Mouse (Mus musculus) megakaryocyte-erythroid progenitor cell, adult 5 weeks (primary cell): Measurements from ENCODE around the gene Chpf. TPM values are rescaled to one million over a fixed set of nuclear protein-coding genes. Genes with fewer than 3 reads are reported as not detected.

Experiments used
- polyA plus RNA-seq: library from polyadenylated mRNA; stranded (reverse); fragments of >175 nt; gene quantifications from 2 replicates; pipeline ENCODE4 v1.2.3, GENCODE M21; 2012

Gene Chpf
- 11.5 and 12.8 TPM in 2 replicates for polyA plus RNA-seq

DNA sequence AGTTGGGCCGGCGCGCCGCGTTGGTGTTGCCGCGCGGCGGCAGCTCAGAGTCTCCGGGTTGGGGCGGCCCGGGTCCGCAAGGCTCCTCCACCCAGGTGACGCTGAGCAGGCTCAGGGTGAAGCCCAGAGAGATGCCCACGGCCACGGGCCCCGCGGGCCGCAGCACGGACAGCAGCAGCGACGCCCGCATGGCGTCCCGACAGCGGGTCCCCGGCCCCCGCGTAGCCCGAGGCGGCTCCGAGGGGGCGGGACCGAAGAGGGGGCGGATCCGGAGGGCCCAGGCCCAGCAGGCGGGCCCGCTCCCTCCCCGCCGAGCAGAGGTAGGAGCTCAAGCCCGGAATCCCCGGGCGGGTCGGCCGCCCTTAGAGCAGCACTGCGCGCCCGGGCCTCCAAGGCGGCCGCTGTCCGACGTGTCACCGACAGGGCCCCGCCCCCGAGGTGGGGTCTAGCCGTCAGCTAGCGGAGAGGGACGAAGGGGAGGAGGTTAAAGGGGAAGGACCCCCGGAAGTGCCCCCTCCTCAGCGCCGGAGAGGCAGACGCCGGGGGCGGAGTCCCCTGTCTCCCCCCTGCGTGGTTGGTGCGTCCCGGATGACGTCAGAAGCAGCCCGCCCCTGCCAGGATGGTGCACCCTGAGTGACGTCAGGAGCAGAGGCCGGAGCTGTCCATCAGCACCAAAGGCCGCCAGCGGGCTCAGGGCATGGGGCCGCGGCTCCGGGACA, at the start of gene Chpf, which contains the start of gene Tmem198:
Gene Chpf (minus strand): TSS at position 392 of the 719 bp plus-strand sequence.
Gene Tmem198 (plus strand): TSS at position 617 of the 719 bp plus-strand sequence.

DNA sequence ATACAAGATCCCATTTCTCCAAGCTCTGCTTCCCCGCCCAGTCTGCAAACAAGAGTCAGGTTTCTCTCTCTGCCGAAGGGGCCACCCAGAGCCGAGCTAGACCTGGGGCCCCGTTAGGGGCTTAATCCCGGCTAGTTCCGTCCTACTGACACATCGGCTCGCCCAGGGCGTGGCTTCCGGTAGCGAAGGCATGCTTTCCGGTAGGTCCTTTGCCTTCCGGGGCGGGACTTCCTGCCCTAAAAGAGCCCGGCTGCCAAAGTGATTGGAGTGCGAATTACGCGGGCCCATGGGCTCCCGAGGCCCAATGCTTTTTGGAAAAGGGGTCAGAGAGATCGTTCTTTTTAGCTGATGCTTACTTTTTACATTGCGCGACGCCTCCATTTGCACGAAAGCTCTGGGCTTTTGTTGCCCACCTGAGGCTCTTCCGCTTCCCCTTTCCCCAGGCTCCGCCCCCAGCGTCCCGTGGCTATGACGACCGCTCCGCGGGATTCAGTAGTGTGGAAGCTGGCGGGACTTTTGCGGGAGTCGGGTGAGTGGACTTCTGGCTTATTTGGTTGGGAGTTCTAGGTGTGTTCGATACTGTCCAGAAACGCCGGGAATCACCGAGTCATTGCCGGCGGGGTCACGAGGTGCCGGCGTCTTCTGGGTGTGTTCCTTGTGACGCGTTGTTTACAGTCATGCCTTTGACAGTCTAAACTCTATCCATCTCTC, 42.4 kb upstream of the Chpf start, which contains the start of gene Stk11ip:
Gene Stk11ip (plus strand): TSS at position 209 of the 711 bp plus-strand sequence.

DNA sequence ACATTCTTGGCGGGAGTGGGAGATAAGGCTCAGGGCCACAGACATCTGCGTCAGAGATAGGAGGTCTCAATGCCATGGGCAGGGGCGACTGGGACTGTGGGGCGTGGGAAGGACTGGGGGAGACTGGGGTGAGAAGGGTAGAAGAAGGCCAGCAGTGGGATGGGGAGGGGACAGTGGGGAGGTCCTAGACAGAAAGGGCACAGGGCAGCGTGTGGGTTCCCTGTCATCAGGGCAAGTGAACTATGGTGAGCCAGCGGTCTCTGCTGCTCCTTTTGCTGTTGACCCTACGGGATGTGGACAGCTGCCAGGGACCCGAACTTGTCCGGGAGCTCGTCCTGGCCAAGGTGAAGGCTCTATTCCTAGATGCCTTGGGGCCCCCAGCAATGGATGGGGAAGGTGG, 27.9 kb upstream of the Chpf start, which contains the start of gene Inha:
Gene Inha (plus strand): TSS at position 72 of the 400 bp plus-strand sequence.

DNA sequence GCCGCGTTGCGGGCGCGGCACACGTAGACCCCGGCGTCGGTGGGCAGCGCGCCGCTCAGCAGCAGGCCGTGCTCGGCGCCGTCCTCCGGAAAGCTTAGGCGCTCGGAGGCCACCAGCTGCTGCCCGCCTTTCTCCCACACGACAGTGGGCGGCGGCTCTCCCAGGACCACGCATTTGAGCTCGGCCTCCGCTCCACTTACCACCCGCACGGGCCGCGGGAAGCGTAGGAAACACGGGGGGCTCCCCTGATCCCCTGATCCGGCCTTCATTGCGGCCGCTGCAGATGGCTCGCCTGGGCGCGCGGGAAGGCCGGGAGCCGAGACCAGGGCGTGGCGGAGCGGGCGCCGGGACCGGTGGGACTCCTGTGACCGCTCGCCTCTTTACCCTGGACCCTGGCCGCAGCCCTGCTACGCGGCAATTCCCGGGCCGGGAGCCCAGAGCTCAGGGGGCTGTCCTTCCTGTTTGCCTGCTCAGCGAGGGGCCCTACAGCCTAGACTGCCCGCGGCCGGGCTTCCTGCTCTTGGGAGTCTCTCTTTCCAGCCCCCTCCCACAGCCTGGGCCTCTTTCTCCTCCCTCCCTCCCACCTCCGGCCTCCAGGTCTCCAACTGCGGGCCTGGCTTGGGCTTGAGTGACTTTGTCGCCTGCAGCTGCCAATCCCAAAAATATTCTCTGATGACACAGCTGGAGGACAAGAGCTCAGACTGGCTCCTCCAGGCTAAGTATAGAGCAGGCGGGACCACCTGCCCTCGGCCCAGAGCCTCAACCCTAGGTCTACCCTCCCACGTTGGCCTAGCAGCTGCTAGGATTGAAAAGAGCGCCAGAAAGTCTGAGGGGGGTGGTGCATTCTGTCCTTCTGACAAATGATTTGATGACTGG, 27.1 kb upstream of the Chpf start, which contains the start of gene Obsl1:
Gene Obsl1 (minus strand): TSS at position 497 of the 876 bp plus-strand sequence.

DNA sequence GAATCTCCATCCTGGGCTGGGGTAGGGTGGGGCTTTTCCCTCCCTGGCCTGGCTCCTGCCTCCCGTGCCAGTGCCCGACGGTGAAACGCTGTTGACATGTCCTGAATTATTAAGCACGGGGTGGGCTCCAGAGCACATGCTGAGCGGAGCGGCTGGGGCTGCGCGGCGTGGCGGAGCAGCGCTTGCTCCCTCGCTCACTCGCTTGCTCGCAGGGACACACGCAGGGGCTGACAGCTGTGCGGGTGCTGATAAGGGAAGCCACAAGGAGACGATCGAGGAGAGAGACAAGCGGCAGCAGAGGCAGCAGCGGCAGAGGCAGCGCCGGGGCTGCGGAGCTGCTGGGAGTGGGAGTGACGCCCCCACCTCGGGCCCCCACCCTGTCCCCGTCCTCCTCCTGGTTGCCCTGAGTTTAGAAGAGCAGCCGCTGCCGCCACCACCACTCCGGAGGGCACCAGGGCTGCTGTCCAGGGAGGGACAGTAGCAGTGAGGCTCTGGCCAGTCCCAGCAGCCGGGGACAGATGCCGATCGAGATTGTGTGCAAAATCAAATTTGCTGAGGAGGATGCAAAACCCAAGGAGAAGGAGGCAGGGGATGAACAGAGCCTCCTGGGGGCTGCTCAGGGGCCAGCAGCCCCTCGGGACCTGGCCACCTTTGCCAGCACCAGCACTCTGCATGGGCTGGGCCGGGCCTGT, 28.6 kb downstream of the Chpf start, which contains the start of gene Asic4:
Gene Asic4 (plus strand): TSS at position 123 of the 692 bp plus-strand sequence.

DNA sequence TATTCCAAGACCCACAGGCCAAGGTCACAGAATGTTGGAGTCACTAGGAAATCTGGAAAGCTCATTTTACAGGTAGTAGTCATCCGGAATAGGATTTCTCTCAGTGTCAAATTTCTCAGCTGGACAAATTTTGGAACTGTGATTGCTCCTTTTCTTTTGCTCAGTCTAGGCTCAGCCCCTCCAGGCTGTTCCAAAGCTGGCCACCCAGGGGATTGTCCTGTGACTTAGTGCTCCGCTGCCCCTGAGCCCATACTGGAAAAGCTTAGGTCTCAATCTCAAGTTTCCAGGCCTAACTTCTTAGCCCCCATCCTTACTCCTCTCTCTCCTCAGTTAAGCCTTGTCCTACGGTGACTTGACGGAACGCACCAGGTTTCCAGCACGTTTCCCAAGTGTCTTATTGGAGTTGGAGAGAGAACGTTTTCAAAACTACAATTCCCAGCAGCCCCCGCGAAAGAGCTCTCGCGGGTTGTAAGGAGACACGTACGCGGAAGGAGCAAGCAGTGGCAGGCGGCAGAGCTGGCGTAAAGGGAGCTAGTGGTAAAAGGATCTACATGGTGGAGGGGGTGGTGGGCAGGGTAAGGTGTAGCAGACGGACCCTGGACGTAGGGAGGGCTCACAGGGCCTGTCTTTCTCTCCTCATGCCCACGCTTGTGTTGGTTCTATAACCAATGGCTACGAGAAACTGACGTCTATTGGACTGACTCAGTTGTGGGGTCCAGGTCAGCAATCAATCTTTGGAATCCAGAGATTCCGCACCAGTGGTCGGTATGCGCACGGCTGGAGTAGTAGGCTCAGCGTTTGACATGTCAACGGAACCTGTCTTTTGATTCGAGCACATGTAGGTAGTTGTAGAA, 43.4 kb downstream of the Chpf start, which contains the start of gene Gmppa:
Gene Gmppa (plus strand): TSS at position 456 of the 854 bp plus-strand sequence.

Other genes with a start within 250 kb of the Chpf start
- gene A630095N17Rik, start 247.2 kb downstream of the Chpf start, polyA plus RNA-seq, result not detected in 2 replicates
- 10.7 and 13.4 TPM in 2 replicates for gene Dnajb2, start 242.9 kb downstream of the Chpf start, polyA plus RNA-seq
- gene Ptprn, start 214.8 kb downstream of the Chpf start, polyA plus RNA-seq, result 0.20 and 0.35 TPM in 2 replicates
- not detected in 2 replicates for gene Resp18, start 200.9 kb downstream of the Chpf start, polyA plus RNA-seq
- gene Dnpep, start 161.3 kb downstream of the Chpf start, polyA plus RNA-seq, result 67.1 and 68.5 TPM in 2 replicates
- gene Des, start 119.0 kb downstream of the Chpf start, polyA plus RNA-seq, result 0.02 and 0.07 TPM in 2 replicates
- gene Speg, start 104.0 kb downstream of the Chpf start, polyA plus RNA-seq, result 0.53 and 1.1 TPM in 2 replicates
- 195 and 229 TPM in 2 replicates for gene Gmppa, start 43.4 kb downstream of the Chpf start, polyA plus RNA-seq
- 0.04 TPM in 1 of 2 replicates, not detected in the other for gene Asic4, start 28.9 kb downstream of the Chpf start, polyA plus RNA-seq
- 0.96 TPM in 2 replicates for gene Tmem198, start 225 bp upstream of the Chpf start, polyA plus RNA-seq
- 2.0 and 4.2 TPM in 2 replicates for gene Obsl1, start 27.1 kb upstream of the Chpf start, polyA plus RNA-seq
- gene Inha, start 27.8 kb upstream of the Chpf start, polyA plus RNA-seq, result 0.78 and 0.86 TPM in 2 replicates
- 116 and 118 TPM in 2 replicates for gene Stk11ip, start 42.2 kb upstream of the Chpf start, polyA plus RNA-seq
- gene Slc4a3, start 67.0 kb upstream of the Chpf start, polyA plus RNA-seq, result 0.41 and 0.89 TPM in 2 replicates